Mouse (Mus musculus): Measurements from ENCODE around the gene Xcr1. TPM values are rescaled to one million over a fixed set of nuclear protein-coding genes. Genes with fewer than 3 reads are reported as not detected.

The Xcr1 gene
- polyA plus RNA-seq (2015; fragmentation: Nextera tagmentation; extraction: Ambion mirVana) = 0.04 TPM in 1 of 2 replicates, not detected in the other

DNA sequence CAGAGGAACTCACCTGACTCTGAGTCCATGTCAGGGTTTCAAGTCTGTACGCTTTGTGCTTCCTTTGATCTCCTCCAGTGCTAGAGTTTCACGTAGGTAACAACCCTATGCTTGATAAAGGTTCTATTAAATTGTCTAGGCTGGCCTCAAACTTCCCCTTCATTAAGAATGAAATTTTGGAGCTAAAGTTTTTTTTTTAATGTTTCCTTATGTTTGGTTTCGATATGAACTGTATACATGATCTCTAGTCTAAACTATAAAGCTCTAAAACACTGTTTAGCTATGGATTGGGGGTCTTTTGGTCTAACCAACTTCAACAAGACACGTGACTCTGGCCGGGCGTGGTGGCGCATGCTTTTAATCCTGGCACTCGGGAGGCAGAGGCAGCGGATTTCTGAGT is at the start of gene Xcr1:
Gene Xcr1, minus strand, starts transcription at position 101 of the 400 bp plus-strand sequence.
- Histone ChIP-seq H3K9ac (no peak within 1 kb of the TSS), H3K4me1 (no peaks in the 10 kb centered on the region), H3K4me2 (no peak within 1 kb of the TSS), H3K4me3 (no peak within 1 kb of the TSS), H3K27me3 (no peaks in the 10 kb centered on the region), H3K27ac (no peak within 1 kb of the TSS), H3K36me3 (no peaks in the 10 kb centered on the region), H3K9me3 (no peaks in the 10 kb centered on the region)
- no peak for ATAC-seq (ENCODE audit: borderline replicate concordance, extremely low read depth, low FRiP score, low TSS enrichment)
- 76% methylated on average over 9 of the region's 9 CpGs for WGBS

DNA sequence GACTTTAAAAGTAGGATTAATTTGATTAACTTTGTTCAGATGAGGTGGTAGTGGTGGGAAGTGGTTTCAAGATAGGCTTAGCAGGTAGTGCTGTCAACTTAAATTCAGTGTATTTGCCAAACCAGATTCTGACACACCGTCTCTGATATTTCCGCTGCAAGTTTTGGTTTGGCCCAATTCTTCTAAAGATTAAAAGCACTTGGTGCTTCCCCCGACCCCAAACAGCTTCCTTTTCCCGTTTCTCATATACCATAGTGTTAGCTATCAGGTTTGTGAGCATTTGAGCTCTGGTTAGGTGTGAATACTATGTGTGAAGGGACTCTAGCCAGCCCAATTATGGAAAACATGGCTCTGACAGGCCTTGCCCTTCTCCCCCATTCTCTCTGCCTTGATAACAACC is 10.2 kb upstream of the Xcr1 start:
- Histone ChIP-seq H3K4me3 (no peak overlapping the region), H3K36me3 (no peaks in the 10 kb centered on the region), H3K9me3 (no peaks in the 10 kb centered on the region), H3K4me1 (no peaks in the 10 kb centered on the region), H3K4me2 (no peak overlapping the region), H3K27ac (no peak overlapping the region), H3K27me3 (no peaks in the 10 kb centered on the region), H3K9ac (no peak overlapping the region)
- WGBS = 59% methylated on average over 4 of the region's 4 CpGs
- ATAC-seq (ENCODE audit: borderline replicate concordance, extremely low read depth, low FRiP score, low TSS enrichment) = no peak

DNA sequence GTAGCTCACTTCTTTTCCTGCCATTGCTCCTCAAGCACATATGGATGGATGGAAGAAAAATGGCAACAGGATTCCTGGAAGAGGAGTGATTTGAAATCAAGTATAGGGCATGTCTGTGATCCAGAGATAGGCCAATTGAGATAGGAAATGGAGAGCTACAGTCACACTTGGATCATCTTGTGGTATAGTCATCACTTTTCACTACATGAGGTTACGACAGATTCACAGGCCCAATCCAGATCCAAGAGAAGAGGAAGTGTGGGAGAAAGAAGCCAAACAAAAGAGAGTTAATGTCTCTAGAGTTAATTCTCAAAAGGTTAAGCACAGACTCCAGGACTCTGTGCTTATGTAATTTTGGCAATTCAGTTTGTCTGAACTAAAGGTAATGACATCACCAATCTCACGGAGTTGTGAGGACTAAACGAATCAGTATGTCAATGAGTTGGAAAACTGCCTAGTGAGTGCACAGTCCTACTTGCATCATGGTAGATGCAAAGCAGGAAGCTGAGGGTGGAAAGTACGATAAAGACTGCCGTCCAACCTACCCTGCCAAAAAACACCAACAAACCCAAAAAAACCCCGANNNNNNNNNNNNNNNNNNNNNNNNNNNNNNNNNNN is 7.4 kb upstream of the Xcr1 start:
- WGBS = 43% methylated on average over 5 of the region's 6 CpGs
- Histone ChIP-seq H3K4me3 (no peak overlapping the region), H3K4me2 (no peak overlapping the region), H3K9me3 (no peaks in the 10 kb centered on the region), H3K27me3 (no peaks in the 10 kb centered on the region), H3K4me1 (no peaks in the 10 kb centered on the region), H3K36me3 (no peaks in the 10 kb centered on the region), H3K9ac (no peak overlapping the region), H3K27ac (no peak overlapping the region)
- no peak for ATAC-seq (ENCODE audit: borderline replicate concordance, extremely low read depth, low FRiP score, low TSS enrichment)

DNA sequence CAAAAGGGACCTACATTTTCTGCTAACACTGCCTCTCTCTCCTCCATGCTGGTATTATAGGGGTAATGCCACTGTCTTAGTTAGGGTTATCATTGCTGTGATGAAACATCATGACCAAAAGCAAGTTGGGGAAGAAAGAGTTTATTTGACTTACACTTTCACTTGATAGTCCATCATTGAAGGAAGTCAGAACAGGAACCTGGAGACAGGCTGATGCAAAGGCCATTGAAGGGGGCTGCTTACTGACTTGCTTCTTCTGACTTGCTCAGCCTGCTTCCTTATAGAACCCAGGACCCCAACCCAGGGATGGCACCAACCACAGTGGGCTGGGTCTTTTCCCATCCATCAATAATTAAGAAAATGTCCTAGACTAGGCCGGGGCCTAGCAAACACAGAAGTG is 1.8 kb upstream of the Xcr1 start:
- no peaks in the 10 kb centered on the region for H3K4me1 ChIP-seq
- 86% methylated on average over 1 of the region's 1 CpGs for WGBS
- H3K9me3 ChIP-seq = no peaks in the 10 kb centered on the region
- no peak overlapping the region for H3K27ac ChIP-seq
- H3K36me3 ChIP-seq = no peaks in the 10 kb centered on the region
- H3K4me3 ChIP-seq = no peak overlapping the region
- no peaks in the 10 kb centered on the region for H3K27me3 ChIP-seq
- ATAC-seq (ENCODE audit: borderline replicate concordance, extremely low read depth, low FRiP score, low TSS enrichment) = no peak
- no peak overlapping the region for H3K9ac ChIP-seq
- no peak overlapping the region for H3K4me2 ChIP-seq

DNA sequence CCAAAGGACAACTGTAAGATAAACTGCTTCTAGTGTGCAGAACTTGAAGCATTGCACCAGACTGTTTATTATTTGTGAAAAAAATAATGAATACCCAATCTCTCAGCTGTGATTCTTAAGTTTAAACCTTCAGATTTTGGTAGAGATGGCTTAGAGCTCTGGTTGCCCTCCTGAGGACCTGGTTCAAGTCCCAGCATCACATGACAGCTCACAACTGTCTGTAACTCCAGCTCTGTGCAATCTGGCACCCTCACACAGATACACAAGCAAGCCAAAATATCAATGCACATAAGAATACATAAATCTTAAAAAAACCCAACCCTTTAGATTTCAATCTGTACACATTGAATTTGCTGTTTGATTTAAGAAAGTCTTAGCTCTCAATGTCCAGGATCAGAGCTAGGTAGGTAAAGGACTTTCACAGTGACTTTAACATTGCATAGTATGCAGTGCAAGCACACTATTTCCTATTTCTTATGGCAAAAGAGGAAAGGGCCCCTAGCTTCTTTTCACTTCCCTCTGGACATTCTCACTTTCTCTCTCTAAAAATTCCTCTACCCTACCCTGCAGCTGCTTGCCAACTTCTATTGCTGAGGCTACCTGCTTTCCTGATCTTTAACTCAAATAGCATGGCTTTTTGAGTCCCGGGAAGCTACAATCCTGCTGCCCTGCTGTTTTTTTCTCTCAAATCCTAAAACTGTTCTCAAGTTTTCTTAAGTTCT is 1.2 kb upstream of the Xcr1 start:
- no peak overlapping the region for H3K27ac ChIP-seq
- no peak overlapping the region for H3K4me3 ChIP-seq
- H3K9me3 ChIP-seq = no peaks in the 10 kb centered on the region
- no peak for ATAC-seq (ENCODE audit: borderline replicate concordance, extremely low read depth, low FRiP score, low TSS enrichment)
- no peaks in the 10 kb centered on the region for H3K36me3 ChIP-seq
- H3K4me2 ChIP-seq = no peak overlapping the region
- H3K27me3 ChIP-seq = no peaks in the 10 kb centered on the region
- WGBS = 71% methylated on average over 1 of the region's 1 CpGs
- no peak overlapping the region for H3K9ac ChIP-seq
- no peaks in the 10 kb centered on the region for H3K4me1 ChIP-seq

DNA sequence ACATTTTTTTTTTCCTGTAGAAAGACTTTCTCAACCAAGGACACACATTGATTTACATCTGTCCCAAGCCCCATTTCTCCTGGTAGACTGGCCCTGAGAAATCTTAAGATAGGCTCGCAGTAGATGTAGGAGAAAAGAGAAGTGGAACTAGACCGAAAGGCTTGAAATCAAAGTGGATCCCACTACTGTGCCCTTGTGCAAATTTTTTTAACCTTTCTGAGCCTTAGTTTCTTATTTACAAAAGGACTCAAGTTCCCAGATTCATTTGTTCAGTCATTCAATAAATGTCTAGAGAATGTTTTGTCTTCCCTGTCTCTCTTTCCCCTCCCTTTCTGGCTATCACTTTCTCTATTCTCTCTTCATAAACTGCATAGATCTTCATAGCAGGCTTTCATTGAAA is 5.0 kb downstream of the Xcr1 start:
- H3K4me2 ChIP-seq = no peak overlapping the region
- H3K4me3 ChIP-seq = no peak overlapping the region
- no peaks in the 10 kb centered on the region for H3K27me3 ChIP-seq
- H3K27ac ChIP-seq = no peak overlapping the region
- H3K9ac ChIP-seq = no peak overlapping the region
- 56% methylated on average over 2 of the region's 2 CpGs for WGBS
- H3K4me1 ChIP-seq = peaks cover 3% of the 10 kb centered on the region; the same call in 1 of the 2 replicates
- ATAC-seq (ENCODE audit: borderline replicate concordance, extremely low read depth, low FRiP score, low TSS enrichment) = no peak
- no peaks in the 10 kb centered on the region for H3K36me3 ChIP-seq
- H3K9me3 ChIP-seq = no peaks in the 10 kb centered on the region

DNA sequence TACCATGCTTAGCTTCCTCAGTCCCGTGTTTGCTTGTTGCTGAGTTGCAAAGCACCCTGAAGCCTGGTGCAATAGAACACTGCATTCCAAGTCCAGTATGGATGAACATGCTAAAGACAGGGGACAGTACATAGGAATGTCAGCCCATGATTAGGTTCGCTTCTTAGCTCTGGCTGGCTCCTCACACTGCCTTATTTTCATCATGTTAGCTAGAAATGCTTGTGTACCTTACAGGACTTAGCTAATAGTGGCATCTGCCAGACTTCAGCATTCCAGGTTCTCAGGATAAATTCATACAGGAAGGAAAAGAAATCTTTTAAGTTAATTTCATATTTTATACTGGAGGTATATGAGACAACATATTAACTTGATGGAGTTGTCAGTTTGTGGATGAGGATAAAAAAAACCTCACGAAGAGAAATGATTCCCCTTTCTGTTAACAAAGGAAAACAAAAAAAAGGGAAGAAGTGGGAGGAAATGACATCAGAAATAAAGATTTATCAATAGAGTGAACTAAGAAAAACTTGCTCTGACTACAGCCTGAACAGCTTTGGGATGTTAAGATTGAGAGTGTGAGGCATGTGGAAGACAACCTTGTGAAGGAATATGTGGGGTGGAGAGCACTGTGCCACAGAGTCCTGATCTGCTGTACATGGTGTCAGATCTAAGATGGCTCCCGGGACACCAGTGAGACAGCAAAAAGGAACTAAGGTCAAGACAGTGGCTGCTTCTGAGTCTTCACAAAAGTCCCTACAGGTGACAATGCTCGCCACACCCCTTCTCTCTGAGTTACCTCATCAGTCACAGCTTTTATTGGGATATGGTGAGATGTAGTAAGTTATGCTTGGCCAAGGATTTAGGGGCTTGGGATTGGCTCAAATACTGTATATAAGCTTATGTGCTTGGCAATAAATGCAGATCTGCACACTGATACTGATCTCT is 9.1 kb downstream of the Xcr1 start:
- no peaks in the 10 kb centered on the region for H3K27me3 ChIP-seq
- peaks cover 13% of the 10 kb centered on the region for H3K4me1 ChIP-seq
- 59% methylated on average over 5 of the region's 5 CpGs for WGBS
- H3K27ac ChIP-seq = no peak overlapping the region
- H3K36me3 ChIP-seq = no peaks in the 10 kb centered on the region
- H3K4me3 ChIP-seq = peak overlapping the region; percentile 39
- no peak for ATAC-seq (ENCODE audit: borderline replicate concordance, extremely low read depth, low FRiP score, low TSS enrichment)
- no peaks in the 10 kb centered on the region for H3K9me3 ChIP-seq
- H3K9ac ChIP-seq = peak overlapping the region; percentile 25; the same call in 1 of the 2 replicates
- peak overlapping the region; percentile 58 for H3K4me2 ChIP-seq

DNA sequence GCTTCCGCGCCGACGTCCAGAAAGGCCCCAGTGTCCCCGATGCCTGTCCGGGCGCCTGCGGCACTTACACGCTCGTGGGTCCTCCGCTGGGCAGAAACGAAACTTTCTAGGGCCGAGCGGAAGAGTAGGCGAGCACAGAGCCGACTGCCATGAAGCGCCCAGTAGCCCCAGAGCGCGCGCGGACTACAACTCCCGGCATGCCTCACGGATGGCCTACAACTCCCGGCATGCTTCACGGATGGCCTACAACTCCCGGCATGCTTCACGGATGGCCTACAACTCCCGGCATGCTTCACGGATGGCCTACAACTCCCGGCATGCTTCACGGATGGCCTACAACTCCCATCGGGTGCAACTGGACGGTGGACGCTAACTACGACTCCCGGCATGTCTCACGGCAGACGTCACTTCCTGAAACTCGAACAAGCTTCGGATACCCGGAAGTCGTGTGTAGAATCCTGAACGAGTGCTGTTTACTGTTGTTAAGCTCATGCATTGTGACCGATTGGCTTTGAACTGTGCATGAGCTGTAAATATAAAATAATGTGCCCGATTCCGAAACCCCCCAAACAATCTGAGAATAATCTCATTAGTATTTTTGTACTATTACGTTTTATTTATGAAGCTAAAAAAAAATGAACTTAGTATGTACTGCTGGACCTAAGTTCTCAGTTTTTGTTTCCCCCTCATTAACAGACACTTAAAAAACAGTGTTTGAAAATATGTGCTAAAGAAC is 9.9 kb downstream of the Xcr1 start, which contains the start of gene Fyco1:
Gene Fyco1, minus strand, starts transcription at position 187 of the 736 bp plus-strand sequence.
- under 1% methylated on average over 47 of the region's 47 CpGs for WGBS
- H3K27me3 ChIP-seq = no peaks in the 10 kb centered on the region

DNA sequence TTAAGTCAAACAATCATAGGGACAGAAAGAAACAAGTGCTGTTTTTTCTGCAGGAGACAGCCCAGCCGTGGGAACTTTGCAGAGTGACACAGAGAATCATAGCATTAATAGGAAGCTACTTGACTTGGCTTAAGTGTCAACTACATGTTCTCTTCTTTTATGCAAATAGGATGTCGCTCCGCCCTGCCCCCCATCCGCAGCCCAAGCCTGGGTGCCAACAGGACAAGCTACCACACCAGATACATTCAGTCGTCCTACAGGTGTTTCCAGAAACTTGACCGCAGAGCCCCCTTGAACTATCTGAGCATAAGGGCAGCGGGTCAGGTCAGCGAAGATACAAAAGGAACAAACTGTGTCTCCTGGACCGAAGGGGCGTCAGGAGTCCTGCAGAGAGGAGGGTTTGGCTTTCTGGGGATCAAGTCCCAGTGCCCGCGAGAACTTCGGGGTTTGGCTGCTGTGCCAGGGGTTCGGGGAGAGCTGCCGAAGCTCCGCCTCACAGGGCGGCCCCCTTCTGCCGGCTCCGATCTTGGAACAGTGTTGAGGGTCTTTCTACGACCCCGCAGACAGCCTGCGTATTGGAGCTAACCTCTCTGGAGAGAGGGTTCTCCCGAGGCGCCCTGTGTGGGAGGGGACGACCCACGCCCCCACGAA is 10.6 kb downstream of the Xcr1 start:
- ATAC-seq (ENCODE audit: borderline replicate concordance, extremely low read depth, low FRiP score, low TSS enrichment) = peak; percentile 69
- Histone ChIP-seq H3K9me3 (no peaks in the 10 kb centered on the region), H3K9ac (peak overlapping the region; percentile 85), H3K36me3 (no peaks in the 10 kb centered on the region), H3K4me3 (peak overlapping the region; percentile 87), H3K27me3 (no peaks in the 10 kb centered on the region), H3K27ac (peak overlapping the region; percentile 98), H3K4me2 (peak overlapping the region; percentile 70), H3K4me1 (peaks cover 13% of the 10 kb centered on the region)
- under 1% methylated on average over 27 of the region's 27 CpGs for WGBS

More for the DNA sequence above, 9.9 kb downstream of the Xcr1 start, which contains the start of gene Fyco1:
- Histone ChIP-seq H3K9ac (peak within 1 kb of the TSS; percentile 85), H3K4me1 (peaks cover 13% of the 10 kb centered on the region), H3K9me3 (no peaks in the 10 kb centered on the region), H3K27ac (peak within 1 kb of the TSS; percentile 98), H3K36me3 (no peaks in the 10 kb centered on the region), H3K4me2 (peak within 1 kb of the TSS; percentile 70), H3K4me3 (peak within 1 kb of the TSS; percentile 87)
- ATAC-seq (ENCODE audit: borderline replicate concordance, extremely low read depth, low FRiP score, low TSS enrichment) = peak; percentile 97

DNA sequence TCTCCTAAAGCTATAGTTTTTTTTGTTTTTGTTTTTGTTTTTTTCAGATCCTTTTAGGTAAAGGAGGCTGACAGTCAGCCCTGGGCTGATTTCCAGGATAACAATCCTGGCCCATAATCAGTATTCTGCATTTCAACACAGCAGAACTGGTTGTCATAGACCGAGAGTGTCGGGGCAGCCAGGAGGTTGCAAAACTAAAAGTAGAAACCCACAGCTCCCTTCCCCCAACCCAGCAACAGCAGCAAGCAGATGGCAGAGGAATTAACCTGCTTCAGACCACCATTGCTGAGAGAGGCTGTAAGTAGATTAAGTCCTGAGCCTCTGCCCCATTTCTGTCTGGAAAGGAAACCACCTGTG is 11.1 kb downstream of the Xcr1 start:
- H3K4me1 ChIP-seq = peaks cover 13% of the 10 kb centered on the region
- no peaks in the 10 kb centered on the region for H3K36me3 ChIP-seq
- H3K4me2 ChIP-seq = peak overlapping the region; percentile 70
- ATAC-seq (ENCODE audit: borderline replicate concordance, extremely low read depth, low FRiP score, low TSS enrichment) = no peak
- H3K9ac ChIP-seq = peak overlapping the region; percentile 85; the same call in 1 of the 2 replicates
- H3K9me3 ChIP-seq = no peaks in the 10 kb centered on the region
- WGBS = 5% methylated on average over 2 of the region's 2 CpGs
- peak overlapping the region; percentile 87 for H3K4me3 ChIP-seq
- peak overlapping the region; percentile 98 for H3K27ac ChIP-seq
- no peaks in the 10 kb centered on the region for H3K27me3 ChIP-seq

Data from lung, embryonic 15.5 days (tissue).